Mouse (Mus musculus) embryo, embryonic 9.5 days (tissue): Measurements from ENCODE around the gene Map3k14.
A peak's percentile ranks its signal among the peaks of the same experiment; 100 is the strongest.
"Not testable (repeated sequence)": the region's sequence is repeated elsewhere in the genome, so short reads cannot be mapped to it uniquely, and the experiment has no call there.

ENCODE experiments used
- DNase-seq: peaks from one replicate; pipeline ENCODE4 v3.0.0-alpha.2; 2017; ENCODE audit errors: extremely low spot score

The Map3k14 gene

DNA sequence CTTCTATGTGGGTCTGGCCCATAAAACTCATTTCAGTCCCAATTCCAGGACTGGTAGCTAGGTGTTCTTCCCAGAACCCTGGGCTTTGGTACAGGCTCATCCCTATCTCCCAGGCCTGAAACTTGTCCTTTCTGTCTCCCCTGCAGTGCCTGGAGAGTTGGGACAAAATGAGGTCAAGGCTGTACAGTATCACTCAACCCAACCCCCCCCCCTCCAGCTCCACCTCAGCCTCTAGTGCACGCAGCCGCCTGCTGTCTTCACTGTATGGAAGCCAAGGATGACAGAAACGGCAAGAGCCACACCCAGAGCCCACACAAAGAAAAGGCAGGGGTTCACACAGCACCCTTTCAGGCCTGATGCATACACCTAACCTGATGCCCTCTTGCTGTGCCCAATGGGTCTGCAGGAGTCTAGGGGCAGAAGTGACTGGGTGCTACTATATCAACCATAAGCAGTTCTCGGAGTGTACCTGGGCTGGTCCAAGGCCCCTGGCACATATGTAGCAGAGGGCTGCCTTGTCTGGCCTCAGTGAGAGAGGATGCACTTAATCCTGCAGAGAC lies 20.5 kb downstream of the Map3k14 start:
- DNase-seq = no peak

GRCm38 (mm10) chr11:103246081-103246730 lies 21.1 kb downstream of the Map3k14 start:
- no peak for DNase-seq

GRCm38 (mm10) chr11:103244856-103245255 lies 22.4 kb downstream of the Map3k14 start:
- no peak for DNase-seq

- DNase-seq = no peak
Observed at GRCm38 (mm10) chr11:103240740-103241139, 26.5 kb downstream of the Map3k14 start.

DNA sequence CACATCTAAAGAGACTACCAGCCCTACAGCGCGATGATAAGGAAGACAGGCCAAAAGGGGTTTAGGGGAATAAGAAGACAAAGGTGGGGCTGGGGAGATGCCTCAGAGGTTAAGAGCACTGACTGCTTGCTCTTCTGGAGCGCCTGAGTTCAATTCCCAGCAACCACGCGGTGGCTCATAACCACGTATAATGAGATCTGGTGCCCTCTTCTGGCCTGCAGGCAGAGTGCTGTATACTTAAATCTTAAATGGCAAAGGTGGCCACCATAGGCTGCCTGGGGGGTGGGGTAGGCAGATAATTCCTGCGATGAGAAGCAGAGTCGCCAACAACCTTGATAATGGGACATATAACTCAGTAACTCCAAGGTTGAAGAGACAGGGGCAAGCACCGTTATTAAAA lies 29.5 kb downstream of the Map3k14 start:
- DNase-seq = no peak

DNA sequence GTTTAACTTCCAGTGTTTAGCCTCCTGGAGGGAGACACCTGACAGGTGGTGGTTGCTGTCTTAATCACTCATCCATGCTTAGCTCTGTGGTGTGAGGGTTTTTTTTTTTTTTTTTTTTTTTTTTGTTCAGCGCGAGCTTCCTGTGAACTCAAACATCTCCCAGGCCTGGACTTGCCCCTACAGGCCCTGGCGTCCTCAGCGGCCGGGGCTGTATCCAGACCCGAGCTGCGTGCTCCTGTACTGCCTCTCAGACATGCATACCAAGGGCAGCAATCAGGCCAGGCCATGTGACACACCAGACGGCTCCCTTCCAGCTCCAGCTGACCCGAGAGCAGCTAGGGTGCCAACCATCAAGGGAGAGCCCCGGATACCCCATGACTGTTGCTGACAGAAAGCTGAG lies 30.4 kb downstream of the Map3k14 start:
- DNase-seq = no peak

GRCm38 (mm10) chr11:103236431-103236830 lies 30.8 kb downstream of the Map3k14 start:
- DNase-seq = no peak

DNA sequence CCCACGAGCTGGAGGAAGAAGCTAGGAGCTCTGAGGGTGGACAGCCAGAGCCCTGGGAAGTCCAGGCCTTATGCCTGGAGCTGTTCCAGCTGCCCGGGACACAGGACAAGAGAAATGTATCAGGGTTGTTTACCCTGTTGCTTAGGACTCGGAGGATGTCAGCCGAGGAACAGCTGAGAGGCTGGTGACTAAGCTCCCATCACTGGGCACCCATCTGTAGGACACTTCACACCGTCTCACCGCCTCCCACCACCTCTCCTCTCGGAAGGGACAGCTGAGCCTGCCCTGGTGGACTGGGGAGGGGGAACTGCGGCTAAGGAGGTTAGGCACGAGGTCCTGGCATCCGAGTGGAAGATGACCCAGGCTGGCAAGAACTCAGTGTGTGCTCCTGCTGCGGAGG lies 31.6 kb downstream of the Map3k14 start:
- DNase-seq = no peak

DNA sequence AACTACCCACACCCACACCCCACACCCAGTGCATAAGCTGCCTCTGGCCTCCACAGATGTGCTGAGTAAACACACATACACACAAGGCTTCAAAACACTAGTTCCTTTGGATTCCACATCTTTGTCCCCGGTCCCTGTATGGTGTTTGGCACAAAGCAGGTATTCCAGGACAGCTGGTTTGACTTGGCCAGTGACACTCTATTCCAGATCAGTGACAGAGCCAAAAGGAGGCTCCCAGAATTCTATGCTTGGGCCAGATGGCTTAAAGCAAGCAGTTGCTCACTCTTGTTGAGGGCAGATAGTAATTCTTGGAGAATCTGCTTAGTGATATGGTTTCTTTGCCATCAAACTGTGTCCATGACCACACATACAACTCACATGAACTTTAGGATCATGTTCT lies 32.8 kb downstream of the Map3k14 start:
- DNase-seq = no peak

DNA sequence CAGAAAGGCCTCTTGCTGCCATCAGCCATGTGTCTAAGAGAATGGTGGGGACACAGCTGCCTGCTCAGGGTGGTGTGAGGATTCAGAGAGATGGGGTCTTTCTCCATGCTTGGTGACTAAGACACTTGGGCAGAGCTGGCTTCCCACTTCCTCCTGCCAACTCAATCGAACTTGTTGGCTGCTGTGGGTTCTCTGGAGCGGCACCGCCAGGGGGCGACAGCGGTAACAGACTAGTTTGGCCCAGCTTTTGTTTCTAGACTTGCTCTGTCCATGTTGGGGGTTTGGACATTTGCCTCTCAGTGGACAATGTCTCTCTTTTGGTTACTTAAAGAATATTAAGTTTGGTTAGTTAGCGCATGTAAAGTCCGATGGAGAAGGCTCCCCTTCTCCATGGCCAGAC lies 34.3 kb downstream of the Map3k14 start:
- DNase-seq = peak; percentile 68

GRCm38 (mm10) chr11:103231367-103231766 lies 35.9 kb downstream of the Map3k14 start:
- no peak for DNase-seq

DNA sequence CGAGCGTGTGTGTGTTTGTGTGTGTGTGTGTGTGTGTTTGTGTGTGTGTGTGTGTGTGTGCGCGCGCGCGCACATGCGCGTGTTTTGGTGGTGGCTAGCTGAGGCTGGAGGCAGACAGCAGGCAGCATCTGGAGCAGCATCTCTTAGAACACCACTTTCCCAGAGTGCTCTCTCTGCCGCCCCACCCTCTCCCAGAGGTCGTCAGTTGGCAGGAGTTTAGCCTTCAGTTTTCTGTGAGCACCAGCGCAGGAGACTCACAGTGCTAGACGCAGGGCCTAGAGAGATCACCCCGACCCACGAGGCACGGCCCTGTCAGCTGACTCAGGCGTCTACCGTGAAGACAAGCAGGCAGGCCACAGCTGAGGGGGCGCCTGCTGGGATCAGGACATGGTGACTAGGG lies 36.6 kb downstream of the Map3k14 start:
- no peak for DNase-seq

DNA sequence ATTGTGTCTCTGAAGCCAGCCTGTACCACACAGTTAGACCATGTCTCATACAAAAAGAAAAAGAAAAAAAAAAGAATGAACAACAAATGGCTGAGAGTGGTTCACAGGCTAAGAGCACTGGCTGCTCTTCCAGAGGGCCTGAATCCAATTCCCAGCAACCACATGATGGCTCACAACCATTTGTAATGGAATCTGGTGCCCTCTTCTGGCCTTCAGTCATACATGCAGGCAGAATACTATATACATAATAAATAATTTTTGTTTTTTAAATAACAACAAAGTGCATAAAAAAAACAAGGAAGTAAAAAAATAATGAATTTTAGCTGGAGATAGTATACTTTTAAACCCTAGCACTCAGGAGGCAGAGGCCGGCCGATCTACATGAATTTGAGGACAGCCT lies 37.7 kb downstream of the Map3k14 start:
- DNase-seq = no peak

- DNase-seq = no peak
Observed at GRCm38 (mm10) chr11:103223951-103224456, 43.3 kb downstream of the Map3k14 start.

DNA sequence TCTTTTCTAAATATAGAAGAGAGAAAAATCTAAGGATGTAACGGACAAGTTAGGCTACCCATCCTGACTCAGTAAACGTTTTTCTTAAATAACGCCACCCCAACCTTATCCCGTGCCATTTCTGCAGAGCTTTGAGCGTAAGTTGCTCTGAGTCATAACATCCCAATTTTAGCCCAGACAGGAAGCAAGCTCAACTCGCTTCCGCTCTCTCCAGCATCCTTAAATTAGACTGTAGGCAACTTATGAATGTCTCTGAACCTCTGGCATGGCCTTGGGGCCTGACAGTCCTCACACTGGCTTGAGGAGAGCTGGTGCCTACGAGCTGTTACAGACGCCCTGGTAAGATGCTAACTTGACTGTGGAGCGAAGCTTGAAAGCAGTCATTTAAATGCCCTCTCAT lies 43.8 kb downstream of the Map3k14 start:
- no peak for DNase-seq

- DNase-seq = not testable (repeated sequence)
Observed at GRCm38 (mm10) chr11:103222718-103223117, 44.6 kb downstream of the Map3k14 start.

DNA sequence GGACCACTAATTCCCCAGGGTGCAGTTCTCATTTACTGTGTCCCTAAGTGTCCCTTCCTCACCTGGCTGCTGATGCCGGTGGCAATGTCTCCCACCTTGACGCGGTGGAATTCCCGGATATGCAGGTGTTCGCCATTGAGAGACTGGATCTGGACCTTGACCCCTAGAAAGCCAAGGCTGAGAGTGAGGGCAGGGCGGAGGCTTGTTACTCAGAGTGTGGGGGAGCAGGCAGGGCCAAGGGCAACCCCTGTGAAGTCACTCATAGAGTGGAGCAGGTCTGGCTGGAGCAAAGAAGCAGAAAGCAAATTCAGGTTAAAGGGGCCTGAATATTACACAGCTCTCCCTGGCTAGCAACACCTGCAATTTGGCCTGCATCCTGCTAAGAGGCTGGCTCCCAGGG lies 45.8 kb downstream of the Map3k14 start:
- no peak for DNase-seq

DNA sequence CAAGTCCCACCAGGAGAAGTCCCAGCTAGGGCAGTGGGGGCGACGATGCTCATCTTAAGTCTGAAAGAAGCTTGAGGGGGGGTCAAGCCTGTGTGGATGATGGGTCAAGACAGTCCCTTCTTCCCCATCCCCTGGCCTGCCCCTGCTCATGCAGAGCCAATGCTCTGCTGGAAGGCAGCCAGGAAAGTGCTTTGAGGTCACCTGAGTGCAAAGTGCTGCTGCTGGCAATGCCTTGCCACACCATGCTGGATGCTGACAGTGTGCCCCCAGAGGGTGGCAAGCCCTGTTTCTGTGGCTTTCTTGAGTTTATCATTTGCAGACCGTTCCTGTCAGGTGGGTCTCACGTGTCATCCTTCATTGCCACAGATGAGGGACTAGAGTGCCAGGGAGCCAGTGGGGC lies 47.3 kb downstream of the Map3k14 start:
- no peak for DNase-seq

DNA sequence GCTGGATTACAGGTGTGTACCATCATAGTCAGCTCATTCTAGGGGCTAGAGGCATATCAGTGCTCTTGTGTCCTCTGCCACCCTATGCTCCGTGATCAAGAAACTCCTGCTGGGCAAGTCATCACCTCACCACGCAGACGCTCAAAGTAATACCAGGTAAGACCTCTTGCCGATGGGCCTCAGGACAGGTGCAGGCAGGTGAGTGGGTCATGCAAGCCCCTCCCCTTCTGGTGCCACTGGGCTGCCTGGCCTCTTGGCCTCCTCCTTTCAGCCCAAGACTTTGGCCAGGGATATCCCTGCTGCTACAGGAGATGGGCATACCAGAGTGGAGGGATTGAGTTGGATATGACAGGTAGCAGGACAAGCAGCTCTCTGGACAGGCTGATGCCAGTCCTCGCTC lies 48.0 kb downstream of the Map3k14 start:
- no peak for DNase-seq

DNA sequence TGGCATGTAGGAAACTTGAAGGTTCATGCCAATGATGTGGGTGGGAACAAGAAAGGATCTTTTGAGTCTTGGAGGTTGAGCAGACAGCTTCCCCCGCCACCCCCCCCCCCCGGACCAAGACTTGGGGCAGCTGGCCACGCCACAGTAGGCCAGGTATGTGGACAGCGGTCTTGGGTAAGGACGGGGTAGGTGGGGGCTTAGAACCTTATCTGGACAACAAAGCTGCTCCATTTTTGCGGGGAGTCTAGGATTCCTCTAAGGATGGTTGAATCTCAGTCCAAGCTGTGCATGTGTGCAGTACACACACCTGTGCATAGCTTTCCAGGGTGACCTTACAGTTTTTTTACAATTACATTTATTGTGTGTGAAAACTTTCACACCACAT lies 48.8 kb downstream of the Map3k14 start:
- DNase-seq = no peak

DNA sequence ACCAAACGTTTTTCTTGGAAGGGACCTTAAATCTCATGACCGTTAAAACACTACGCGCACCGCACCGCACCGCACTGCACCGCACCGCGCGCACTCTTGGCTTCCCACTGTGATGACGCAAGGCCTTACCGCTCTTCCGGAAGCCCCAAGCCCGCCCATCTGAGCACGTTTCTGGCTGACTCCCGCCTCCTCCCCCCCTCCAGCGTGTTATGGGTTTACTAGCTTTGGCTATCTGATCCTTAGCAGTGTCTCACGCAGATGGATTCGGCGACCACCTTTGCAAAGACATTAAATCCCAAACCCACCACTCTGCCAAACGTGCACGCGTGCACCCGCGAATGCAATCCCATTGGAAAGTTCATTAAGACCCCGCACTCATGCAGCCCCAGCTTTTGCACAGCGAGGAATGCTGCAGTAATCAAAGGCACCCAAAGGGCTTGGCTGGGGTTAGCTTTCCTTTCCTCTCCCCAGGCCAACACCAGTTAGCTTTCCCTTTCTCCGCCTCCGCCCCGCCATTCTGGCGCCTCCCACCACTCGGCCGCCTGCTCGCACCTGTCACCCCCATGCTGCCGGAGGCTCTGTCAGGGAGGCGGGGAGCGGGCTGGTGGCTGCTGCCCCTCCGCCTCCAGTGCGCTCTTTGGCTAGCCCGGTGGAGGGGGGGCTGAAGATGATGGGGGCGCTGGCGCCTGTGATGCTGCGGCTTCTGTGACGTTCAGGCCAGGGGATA lies 49.3 kb downstream of the Map3k14 start, which contains the start of gene Spata32:
Spata32 (minus strand) TSS at position 643 of the 727 bp plus-strand sequence.
- DNase-seq = peak; percentile 63

- DNase-seq = no peak
Observed at GRCm38 (mm10) chr11:103215355-103215754, 51.9 kb downstream of the Map3k14 start.

- no peak for DNase-seq
Observed at GRCm38 (mm10) chr11:103213712-103214111, 53.6 kb downstream of the Map3k14 start.
